Mouse (Mus musculus) kidney, embryonic 16.5 days (tissue): Measurements from ENCODE around the gene Kifc1. TPM values are rescaled to one million over a fixed set of nuclear protein-coding genes. Genes with fewer than 3 reads are reported as not detected.
A peak's percentile ranks its signal among the peaks of the same experiment; 100 is the strongest.

Source experiments
- ATAC-seq: fragments of 200-750 bp; cut with Nextera tagmentation; 2 replicates; pipeline ENCODE4 v1.8.0; 2017; ENCODE audit warnings: moderate TSS enrichment; ENCODE audit not compliant: low FRiP score, low TSS enrichment
- H3K27ac ChIP-seq: fragments of 300-500 bp; sonication (generic); 2 replicates; pipeline ENCODE4 v1.5.1; 2014; ENCODE audit warnings: low read length
- H3K27me3 ChIP-seq: fragments of 300-500 bp; sonication (generic); 2 replicates; pipeline ENCODE4 v1.6.1; 2014; ENCODE audit warnings: low read length, control low read depth, mixed read lengths; ENCODE audit not compliant: insufficient read depth
- H3K36me3 ChIP-seq: fragments of 300-500 bp; sonication (generic); 2 replicates; pipeline ENCODE4 v1.6.1; 2014; ENCODE audit warnings: low read length, control low read depth, mixed read lengths; ENCODE audit not compliant: insufficient read depth
- H3K4me1 ChIP-seq: fragments of 300-500 bp; sonication (generic); 2 replicates; pipeline ENCODE4 v1.6.1; 2014; ENCODE audit warnings: low read length, control low read depth, mixed read lengths; ENCODE audit not compliant: insufficient read depth
- H3K4me2 ChIP-seq: fragments of 300-500 bp; sonication (generic); replicated peaks from 2 replicates; pipeline ENCODE4 v1.6.1; 2014; ENCODE audit warnings: low read depth, low read length
- H3K4me3 ChIP-seq: fragments of 300-500 bp; sonication (generic); 2 replicates; pipeline ENCODE4 v1.5.1; 2014; ENCODE audit warnings: mild to moderate bottlenecking, low read length
- H3K9ac ChIP-seq: fragments of 300-500 bp; sonication (generic); replicated peaks from 2 replicates; pipeline ENCODE4 v1.6.1; 2014; ENCODE audit warnings: low read length
- H3K9me3 ChIP-seq: fragments of 300-500 bp; sonication (generic); 2 replicates; pipeline ENCODE4 v1.6.1; 2016; ENCODE audit warnings: low read length, control low read depth
- WGBS: fragments of 180-500 bp; shearing (Covaris S2); extraction: QIAGEN DNeasy Blood & Tissue Kit; methylation state at CpG from one replicate; pipeline ENCODE4 v1.1.7; 2014; 5-methylcytosine and 5-hydroxymethylcytosine counted together
- polyA plus RNA-seq: library from polyadenylated mRNA; unstranded; fragments of >200 nt; fragmentation: Nextera tagmentation; extraction: Ambion mirVana; gene quantifications from 2 replicates; pipeline ENCODE4 v1.2.1, GENCODE M21; 2015

The Kifc1 gene
- polyA plus RNA-seq, 1 experiment from 2014 or later, result 10.5 TPM

DNA sequence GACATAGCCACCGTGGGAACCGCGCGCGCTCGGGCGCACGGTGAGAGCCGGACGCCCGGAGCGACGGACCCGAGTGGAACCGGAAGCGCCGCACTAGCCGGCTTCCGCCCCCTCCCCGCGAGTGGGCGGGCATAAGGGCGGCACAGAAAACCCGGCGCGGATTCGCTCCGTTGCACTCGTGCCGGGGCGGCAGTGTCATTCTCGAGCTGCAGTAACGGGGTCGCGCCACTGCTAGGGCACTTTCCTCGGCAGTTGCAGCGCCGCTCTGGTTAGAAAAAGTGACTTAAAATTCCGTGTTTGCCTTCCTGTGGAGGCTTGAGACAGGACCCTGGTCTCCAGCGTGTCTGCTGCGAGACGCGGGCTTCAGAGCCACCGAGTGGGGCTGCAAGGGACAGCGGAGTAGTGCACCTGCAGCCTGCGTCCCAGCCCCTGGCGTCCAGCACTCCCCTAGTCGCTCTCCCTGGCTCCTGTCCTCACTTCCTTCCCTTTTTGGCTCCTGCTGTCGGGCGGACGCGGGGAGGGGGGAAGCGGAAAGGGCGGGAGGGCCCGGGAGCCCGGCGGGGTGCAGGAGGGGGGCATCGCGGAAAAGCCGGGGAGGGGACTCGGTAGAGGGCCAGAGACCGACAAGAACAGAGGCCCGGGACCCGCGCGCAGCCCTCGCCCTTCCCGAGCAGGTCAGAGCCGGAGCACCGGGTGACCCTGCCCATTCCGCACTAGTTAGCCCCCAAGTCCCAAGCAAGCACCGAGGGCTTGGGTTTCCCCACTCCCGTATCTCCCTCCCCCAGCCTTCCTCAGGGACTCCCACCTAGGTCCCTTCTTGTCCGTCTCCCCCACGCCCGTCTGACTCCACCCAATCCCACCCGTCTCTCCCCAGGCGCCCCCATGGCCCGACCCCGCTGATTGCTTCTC lies 39.2 kb upstream of the Kifc1 start, which contains the start of gene Rgl2:
Rgl2 (plus strand) TSS at position 173 of the 909 bp plus-strand sequence.
- Histone ChIP-seq H3K9me3 (no peaks in the 10 kb centered on the region), H3K4me2 (peak within 1 kb of the TSS; percentile 98), H3K27me3 (no peaks in the 10 kb centered on the region), H3K36me3 (peaks cover 10% of the 10 kb centered on the region; the same call in 1 of the 2 replicates), H3K4me3 (peak within 1 kb of the TSS; percentile 88), H3K9ac (peak within 1 kb of the TSS; percentile 88), H3K27ac (peak within 1 kb of the TSS; percentile 98), H3K4me1 (peaks cover 18% of the 10 kb centered on the region)
- peak; percentile 82 for ATAC-seq
- 0% methylated on average over 77 of the region's 80 CpGs for WGBS

GRCm38 (mm10) chr17:33928251-33928947 lies 37.9 kb upstream of the Kifc1 start:
- Histone ChIP-seq H3K9me3 (no peaks in the 10 kb centered on the region), H3K27me3 (no peaks in the 10 kb centered on the region), H3K36me3 (peaks cover 10% of the 10 kb centered on the region; the same call in 1 of the 2 replicates), H3K4me2 (peak overlapping the region; percentile 98), H3K9ac (peak overlapping the region; percentile 88), H3K27ac (no peak overlapping the region), H3K4me3 (peak overlapping the region; percentile 88), H3K4me1 (peaks cover 18% of the 10 kb centered on the region)
- ATAC-seq, result no peak
- 60% methylated on average over 21 of the region's 21 CpGs for WGBS

DNA sequence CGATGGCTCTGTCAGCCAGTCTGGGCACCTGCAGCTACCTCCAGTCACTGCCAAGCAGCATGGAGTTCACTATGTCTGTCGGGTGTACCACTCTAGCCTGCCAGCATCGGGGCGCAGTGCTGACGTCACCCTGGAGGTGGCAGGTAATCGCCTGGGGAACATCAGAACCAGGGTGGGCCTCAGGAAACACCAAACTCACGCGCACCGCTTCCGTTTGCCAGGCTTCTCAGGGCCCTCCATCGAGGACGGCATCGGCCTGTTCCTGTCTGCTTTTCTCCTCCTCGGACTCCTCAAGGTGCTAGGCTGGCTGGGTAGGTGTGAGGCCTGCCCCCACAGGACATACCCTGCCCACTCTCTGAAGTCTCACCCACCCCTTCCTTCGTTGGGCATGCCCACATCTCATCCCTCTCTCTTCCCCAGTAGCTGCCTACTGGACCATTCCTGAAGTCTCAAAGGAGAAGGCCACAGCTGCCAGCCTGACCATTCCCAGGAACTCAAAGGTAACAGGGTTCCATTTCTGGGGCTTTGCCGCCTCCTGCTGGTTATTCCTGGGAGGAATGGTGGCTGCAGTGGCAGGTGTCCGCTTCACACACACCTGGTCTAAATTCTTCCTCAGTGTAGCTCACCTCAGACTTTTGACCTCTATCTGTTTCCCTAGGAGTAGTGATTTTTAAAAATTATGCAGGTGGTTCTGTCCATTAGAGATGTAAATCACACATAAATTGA lies 35.9 kb upstream of the Kifc1 start:
- H3K9ac ChIP-seq, result no peak overlapping the region
- WGBS, result 69% methylated on average over 17 of the region's 17 CpGs
- no peak for ATAC-seq
- H3K9me3 ChIP-seq, result no peaks in the 10 kb centered on the region
- no peak overlapping the region for H3K4me3 ChIP-seq
- H3K36me3 ChIP-seq, result peaks cover 7% of the 10 kb centered on the region; the same call in 1 of the 2 replicates
- no peaks in the 10 kb centered on the region for H3K27me3 ChIP-seq
- peaks cover 18% of the 10 kb centered on the region for H3K4me1 ChIP-seq
- no peak overlapping the region for H3K4me2 ChIP-seq
- no peak overlapping the region for H3K27ac ChIP-seq

DNA sequence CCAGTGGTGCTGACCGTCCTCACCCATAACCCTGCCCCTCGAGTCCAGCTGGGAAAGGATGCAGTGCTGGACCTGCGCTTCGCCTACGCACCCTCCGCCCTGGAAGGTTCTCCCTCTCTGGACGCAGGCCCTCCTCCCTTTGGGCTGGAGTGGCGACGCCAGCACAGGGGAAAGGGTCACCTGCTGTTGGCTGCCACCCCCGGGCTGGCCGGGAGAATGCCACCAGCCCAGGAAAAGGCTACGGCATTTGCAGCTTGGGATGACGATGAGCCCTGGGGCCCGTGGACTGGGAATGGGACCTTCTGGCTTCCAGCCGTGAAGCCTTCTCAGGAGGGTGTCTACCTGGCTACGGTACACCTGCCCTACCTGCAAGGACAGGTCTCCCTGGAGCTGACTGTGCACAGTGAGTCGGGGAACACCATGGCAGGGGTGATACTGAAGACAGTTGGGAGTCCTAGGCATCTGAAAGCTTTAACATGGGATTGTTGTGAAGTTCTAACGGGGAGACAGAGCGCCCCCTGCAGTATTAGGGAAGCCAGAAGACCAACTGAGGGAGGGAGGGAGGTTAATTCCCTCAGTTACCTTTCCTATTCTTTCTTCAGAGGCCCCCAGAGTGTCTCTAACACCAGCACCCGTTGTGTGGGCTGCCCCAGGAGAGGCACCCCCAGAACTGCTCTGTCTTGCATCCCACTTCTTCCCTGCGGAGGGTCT lies 35.1 kb upstream of the Kifc1 start:
- no peak for ATAC-seq
- WGBS, result 82% methylated on average over 20 of the region's 21 CpGs

DNA sequence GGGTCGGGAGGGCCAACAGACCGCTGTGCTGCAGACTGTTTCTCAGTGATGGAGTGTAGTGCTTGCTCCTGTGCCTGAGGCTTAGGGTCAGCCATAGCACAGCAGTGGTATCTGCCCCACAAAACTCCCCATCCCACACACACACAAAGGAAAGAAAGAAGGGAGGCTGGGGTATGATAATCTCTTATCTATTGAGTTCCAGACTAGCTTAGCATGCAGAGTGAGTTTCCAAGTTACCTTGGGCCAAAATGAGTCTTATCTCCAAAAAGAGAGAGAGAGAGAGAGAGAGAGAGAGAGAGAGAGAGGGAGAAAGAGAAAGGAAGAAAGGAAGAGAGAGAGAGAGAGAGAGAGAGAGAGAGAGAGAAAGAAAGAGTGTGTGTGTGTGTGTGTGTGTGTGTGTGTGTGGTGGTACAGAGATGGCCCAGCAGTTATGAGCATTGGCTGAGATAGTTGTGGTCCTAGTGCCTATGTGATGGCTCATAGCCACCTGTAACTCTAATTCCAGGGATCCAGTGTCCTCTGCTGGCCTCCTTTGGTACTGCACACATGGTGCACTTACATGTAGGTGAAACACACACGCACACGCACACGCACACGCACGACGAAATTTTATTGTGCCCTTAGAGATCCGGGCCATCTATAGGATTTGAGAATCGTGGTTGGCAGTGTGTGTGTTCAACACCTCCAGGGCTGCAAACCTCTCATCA lies 34.3 kb upstream of the Kifc1 start:
- Histone ChIP-seq H3K9me3 (no peaks in the 10 kb centered on the region), H3K27ac (no peak overlapping the region), H3K9ac (no peak overlapping the region), H3K36me3 (peaks cover 7% of the 10 kb centered on the region; the same call in 1 of the 2 replicates), H3K27me3 (no peaks in the 10 kb centered on the region), H3K4me1 (peaks cover 12% of the 10 kb centered on the region), H3K4me2 (no peak overlapping the region), H3K4me3 (no peak overlapping the region)
- no peak for ATAC-seq
- WGBS, result 90% methylated on average over 10 of the region's 10 CpGs

More for the DNA sequence above, 35.1 kb upstream of the Kifc1 start:
- Histone ChIP-seq H3K4me1 (peaks cover 14% of the 10 kb centered on the region), H3K27me3 (no peaks in the 10 kb centered on the region), H3K4me2 (no peak overlapping the region), H3K4me3 (no peak overlapping the region), H3K9ac (no peak overlapping the region), H3K36me3 (peaks cover 7% of the 10 kb centered on the region; the same call in 1 of the 2 replicates), H3K27ac (no peak overlapping the region), H3K9me3 (no peaks in the 10 kb centered on the region)

- Histone ChIP-seq H3K9me3 (no peaks in the 10 kb centered on the region), H3K4me2 (no peak overlapping the region), H3K36me3 (peaks cover 15% of the 10 kb centered on the region; the same call in 1 of the 2 replicates), H3K27ac (no peak overlapping the region), H3K4me1 (peaks cover 21% of the 10 kb centered on the region), H3K27me3 (no peaks in the 10 kb centered on the region), H3K4me3 (no peak overlapping the region), H3K9ac (no peak overlapping the region)
- ATAC-seq, result no peak
- WGBS, result 85% methylated on average over 7 of the region's 7 CpGs
Observed at GRCm38 (mm10) chr17:33921361-33921760, 30.9 kb upstream of the Kifc1 start.

DNA sequence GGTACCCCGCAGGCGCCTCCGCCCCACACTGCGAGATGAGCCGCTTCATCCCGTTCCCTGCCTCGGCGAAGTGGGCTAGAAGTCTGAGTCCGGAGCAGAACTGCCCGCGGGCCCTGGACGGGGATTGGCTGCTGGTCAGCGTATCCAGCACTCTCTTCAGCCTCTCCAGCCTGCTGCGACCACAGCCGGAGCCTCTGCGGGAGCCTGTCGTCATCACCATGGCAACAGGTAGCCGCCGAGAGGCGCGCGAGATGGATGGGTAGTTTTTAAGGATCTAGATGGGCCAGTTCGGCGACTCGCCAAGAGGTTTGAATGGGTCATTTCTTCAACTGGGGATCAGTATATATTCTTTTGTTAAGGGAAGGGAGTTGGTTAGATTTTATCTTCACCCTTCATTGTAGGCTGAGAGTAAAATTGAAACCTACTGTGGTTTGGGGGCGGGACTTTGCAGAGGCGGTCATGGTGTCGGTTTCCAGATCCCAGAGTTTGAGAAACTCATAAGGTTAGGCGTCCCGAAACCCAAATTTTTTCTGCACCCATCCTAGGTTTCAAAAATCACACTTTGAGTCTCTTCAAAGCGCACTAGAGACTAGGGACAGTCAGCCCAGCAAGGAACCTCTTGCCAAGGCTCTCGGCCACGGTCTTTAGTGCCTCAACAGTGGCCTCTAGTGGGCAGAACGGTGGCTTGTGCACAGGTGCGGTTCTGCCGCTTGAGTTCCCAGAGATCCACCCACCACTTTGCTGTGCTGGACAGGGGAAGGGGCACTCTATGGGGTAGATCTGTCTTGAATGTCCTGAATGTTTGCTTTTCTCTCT lies 30.0 kb upstream of the Kifc1 start:
- H3K27me3 ChIP-seq, result no peaks in the 10 kb centered on the region
- peak overlapping the region; percentile 70 for H3K9ac ChIP-seq
- H3K9me3 ChIP-seq, result no peaks in the 10 kb centered on the region
- H3K36me3 ChIP-seq, result peaks cover 9% of the 10 kb centered on the region; the same call in 1 of the 2 replicates
- under 1% methylated on average over 36 of the region's 36 CpGs for WGBS
- peak overlapping the region; percentile 76 for H3K4me2 ChIP-seq
- peak overlapping the region; percentile 79 for H3K27ac ChIP-seq
- H3K4me1 ChIP-seq, result peaks cover 22% of the 10 kb centered on the region
- ATAC-seq, result peak; percentile 64
- H3K4me3 ChIP-seq, result peak overlapping the region; percentile 76
